Mouse (Mus musculus) liver, postnatal 0 days (tissue): Measurements from ENCODE around the gene Mpzl2. TPM values are rescaled to one million over a fixed set of nuclear protein-coding genes. Genes with fewer than 3 reads are reported as not detected.

Experiments
- ATAC-seq: fragments of 200-750 bp; cut with Nextera tagmentation; 2 replicates; pipeline ENCODE4 v1.8.0; 2017; ENCODE audit warnings: mild to moderate bottlenecking, moderate library complexity
- DNase-seq: peaks from one replicate; pipeline ENCODE4 v3.0.0-alpha.2; 2016
- H3K27ac ChIP-seq: fragments of 300-500 bp; sonication (generic); 2 replicates; pipeline ENCODE4 v1.5.1; 2014; ENCODE audit warnings: antibody characterized with exemption, moderate library complexity, mild to moderate bottlenecking, low read depth
- H3K27me3 ChIP-seq: fragments of 300-500 bp; sonication (generic); 2 replicates; pipeline ENCODE4 v1.6.1; 2014; ENCODE audit warnings: low read length, control low read depth, mixed read lengths; ENCODE audit not compliant: insufficient read depth
- H3K36me3 ChIP-seq: fragments of 300-500 bp; sonication (generic); replicated peaks from 2 replicates; pipeline ENCODE4 v1.6.1; 2014; ENCODE audit warnings: mild to moderate bottlenecking, control low read depth, low read length, moderate library complexity, mixed read lengths; ENCODE audit not compliant: insufficient read depth
- H3K4me1 ChIP-seq: fragments of 300-500 bp; sonication (generic); 2 replicates; pipeline ENCODE4 v1.6.1; 2014; ENCODE audit warnings: antibody characterized with exemption, mild to moderate bottlenecking, control low read depth; ENCODE audit not compliant: insufficient read depth
- H3K4me2 ChIP-seq: fragments of 300-500 bp; sonication (generic); 2 replicates; pipeline ENCODE4 v1.6.1; 2014; ENCODE audit warnings: low read depth, mild to moderate bottlenecking, low read length, moderate library complexity, mixed read lengths
- H3K4me3 ChIP-seq: fragments of 300-500 bp; sonication (generic); 2 replicates; pipeline ENCODE4 v1.5.1; 2014; ENCODE audit warnings: low read depth, low read length
- H3K9ac ChIP-seq: fragments of 300-500 bp; sonication (generic); replicated peaks from 2 replicates; pipeline ENCODE4 v1.6.1; 2014; ENCODE audit warnings: mild to moderate bottlenecking, moderate library complexity
- H3K9me3 ChIP-seq: fragments of 300-500 bp; sonication (generic); 2 replicates; pipeline ENCODE4 v1.6.1; 2016; ENCODE audit warnings: mild to moderate bottlenecking, control low read depth, low read length, mixed read lengths
- CTCF ChIP-seq: sonication (generic); IDR thresholded peaks from 2 replicates; pipeline ENCODE4 v1.5.1; 2016; ENCODE audit warnings: antibody characterized with exemption, low read depth
- EP300 ChIP-seq: IDR thresholded peaks from 2 replicates; pipeline ENCODE4 v1.6.1; 2016; ENCODE audit warnings: antibody characterized with exemption, low read depth, mild to moderate bottlenecking
- WGBS: fragments of 180-500 bp; shearing (Covaris S2); extraction: QIAGEN DNeasy Blood & Tissue Kit; methylation state at CpG from one replicate; pipeline ENCODE4 v1.1.7; 2014; ENCODE audit not compliant: insufficient replicate concordance; 5-methylcytosine and 5-hydroxymethylcytosine counted together
- polyA plus RNA-seq: library from polyadenylated mRNA; unstranded; fragments of >200 nt; fragmentation: Nextera tagmentation; extraction: Ambion mirVana; gene quantifications from 2 replicates; pipeline ENCODE4 v1.2.1, GENCODE M21; 2015

The Mpzl2 gene
- polyA plus RNA-seq, 1 experiment from 2014 or later = 15.7 TPM

GRCm38 (mm10) chr9:44999171-44999570 lies 40.4 kb upstream of the Mpzl2 start:
- DNase-seq = no peak
- no peak for ATAC-seq
- H3K4me2 ChIP-seq = no peak overlapping the region

GRCm38 (mm10) chr9:44999776-45000175 lies 39.8 kb upstream of the Mpzl2 start:
- TF ChIP-seq EP300 (no peak), CTCF (no peak)
- Histone ChIP-seq H3K9me3 (no peaks in the 10 kb centered on the region), H3K4me3 (no peak overlapping the region), H3K27ac (no peak overlapping the region), H3K27me3 (no peaks in the 10 kb centered on the region), H3K9ac (no peak overlapping the region), H3K4me1 (no peaks in the 10 kb centered on the region), H3K4me2 (no peak overlapping the region), H3K36me3 (no peaks in the 10 kb centered on the region)
- 70% methylated on average over 5 of the region's 5 CpGs for WGBS
- ATAC-seq (no peak), DNase-seq (no peak)

More at GRCm38 (mm10) chr9:44999171-44999570, 40.4 kb upstream of the Mpzl2 start:
- WGBS = 51% methylated on average over 6 of the region's 6 CpGs
- Histone ChIP-seq H3K36me3 (no peaks in the 10 kb centered on the region), H3K9ac (no peak overlapping the region), H3K9me3 (no peaks in the 10 kb centered on the region), H3K4me1 (no peaks in the 10 kb centered on the region), H3K27me3 (no peaks in the 10 kb centered on the region), H3K4me3 (no peak overlapping the region), H3K27ac (no peak overlapping the region)
- no peak for TF ChIP-seq EP300
- no peak for TF ChIP-seq CTCF

GRCm38 (mm10) chr9:45000249-45000648 lies 39.4 kb upstream of the Mpzl2 start:
- H3K27ac ChIP-seq = no peak overlapping the region
- no peak overlapping the region for H3K4me2 ChIP-seq
- ATAC-seq = no peak
- no peaks in the 10 kb centered on the region for H3K4me1 ChIP-seq
- no peaks in the 10 kb centered on the region for H3K9me3 ChIP-seq
- TF ChIP-seq CTCF (no peak), EP300 (no peak)
- DNase-seq = no peak
- H3K36me3 ChIP-seq = no peaks in the 10 kb centered on the region
- no peaks in the 10 kb centered on the region for H3K27me3 ChIP-seq
- H3K4me3 ChIP-seq = no peak overlapping the region
- no peak overlapping the region for H3K9ac ChIP-seq
- 60% methylated on average over 3 of the region's 3 CpGs for WGBS

DNA sequence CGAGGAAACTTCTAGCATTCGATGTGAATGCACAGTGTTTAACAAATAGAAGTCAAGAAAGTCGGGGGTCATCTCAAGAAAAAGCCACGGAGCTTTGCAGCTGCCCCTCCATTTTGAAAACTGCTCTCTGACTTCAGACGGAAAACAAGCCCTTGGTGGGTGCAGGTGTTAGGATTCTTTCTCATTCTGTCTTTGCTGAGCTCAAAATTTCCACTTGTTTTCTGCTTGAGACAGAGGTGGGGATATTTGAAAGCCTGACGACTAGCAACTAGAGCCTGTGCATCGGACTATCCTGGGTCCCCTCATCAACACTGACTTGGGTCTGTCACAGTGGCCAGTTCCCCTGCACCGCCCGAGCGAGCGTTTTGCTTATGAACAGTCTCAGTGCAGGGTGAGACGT lies 32.2 kb upstream of the Mpzl2 start:
- 65% methylated on average over 12 of the region's 12 CpGs for WGBS
- ATAC-seq (no peak), DNase-seq (no peak)
- Histone ChIP-seq H3K27me3 (no peaks in the 10 kb centered on the region), H3K36me3 (no peaks in the 10 kb centered on the region), H3K9me3 (no peaks in the 10 kb centered on the region), H3K4me2 (no peak overlapping the region), H3K27ac (no peak overlapping the region), H3K4me3 (no peak overlapping the region), H3K9ac (no peak overlapping the region), H3K4me1 (no peaks in the 10 kb centered on the region)
- TF ChIP-seq EP300 = no peak
- no peak for TF ChIP-seq CTCF

- Histone ChIP-seq H3K4me1 (no peaks in the 10 kb centered on the region), H3K4me3 (no peak overlapping the region), H3K9me3 (no peaks in the 10 kb centered on the region), H3K36me3 (no peaks in the 10 kb centered on the region), H3K27me3 (no peaks in the 10 kb centered on the region), H3K9ac (no peak overlapping the region), H3K27ac (no peak overlapping the region), H3K4me2 (no peak overlapping the region)
- no peak for TF ChIP-seq EP300
- no peak for TF ChIP-seq CTCF
- ATAC-seq = no peak
- no peak for DNase-seq
- WGBS = 80% methylated on average over 4 of the region's 4 CpGs
These were observed 31.3 kb upstream of the Mpzl2 start for GRCm38 (mm10) chr9:45008342-45008741.

DNA sequence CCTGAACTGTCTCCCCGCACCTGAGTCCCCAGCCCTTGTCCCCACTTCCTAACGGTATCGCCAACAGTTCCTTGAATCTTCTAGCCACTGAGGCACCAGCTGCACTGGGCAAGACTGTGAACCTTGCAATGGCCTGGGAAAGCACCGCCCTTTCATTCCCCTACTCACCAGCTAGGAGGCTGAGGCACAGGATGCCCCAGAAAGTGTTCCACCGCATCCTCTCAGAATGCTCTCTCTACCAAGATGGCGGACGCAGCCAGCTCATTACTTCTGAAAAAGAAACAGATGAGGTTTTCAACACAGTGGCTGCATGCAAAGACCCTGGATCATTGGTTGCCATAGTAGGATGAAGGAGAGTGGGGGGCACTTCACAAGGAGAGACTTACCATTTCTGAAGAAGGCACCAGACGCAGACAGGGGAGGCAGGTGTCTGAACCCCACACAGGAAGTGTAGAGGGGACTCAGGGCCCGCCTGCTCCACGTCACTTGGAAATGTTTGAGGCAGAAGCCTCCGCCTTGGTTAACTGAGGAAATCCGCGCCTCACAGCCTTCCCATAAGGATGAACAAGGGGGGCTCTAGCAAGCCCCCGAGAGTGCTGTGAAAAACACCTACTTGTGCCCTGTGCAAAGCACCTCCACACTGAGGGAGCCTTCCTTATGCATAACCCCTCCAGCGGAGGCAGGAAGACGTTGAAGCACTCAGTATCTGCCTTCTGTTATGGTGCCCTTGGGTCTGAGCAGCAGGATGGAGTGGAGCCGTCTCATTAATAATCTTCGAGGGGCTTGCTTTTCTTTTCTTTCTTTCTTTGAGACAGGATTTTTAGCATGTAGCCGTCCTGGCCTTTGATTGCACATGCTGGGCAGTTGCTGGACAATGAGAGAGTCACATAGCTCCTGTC lies 30.2 kb upstream of the Mpzl2 start, which contains the start of gene Cd3e:
Gene Cd3e (minus strand): TSS at position 448 of the 899 bp plus-strand sequence.
- no peaks in the 10 kb centered on the region for H3K36me3 ChIP-seq
- H3K27me3 ChIP-seq = no peaks in the 10 kb centered on the region
- H3K9ac ChIP-seq = no peak within 1 kb of the TSS
- no peaks in the 10 kb centered on the region for H3K4me1 ChIP-seq
- 77% methylated on average over 19 of the region's 19 CpGs for WGBS
- no peak within 1 kb of the TSS for H3K4me3 ChIP-seq
- DNase-seq (no peak), ATAC-seq (no peak)
- H3K27ac ChIP-seq = no peak within 1 kb of the TSS
- no peaks in the 10 kb centered on the region for H3K9me3 ChIP-seq
- TF ChIP-seq CTCF (no peak), EP300 (no peak)
- no peak within 1 kb of the TSS for H3K4me2 ChIP-seq
